Mouse (Mus musculus): ENCODE measurements around the gene Spata20. TPM values are rescaled to one million over a fixed set of nuclear protein-coding genes. Genes with fewer than 3 reads are reported as not detected.

The Spata20 gene
- polyA plus RNA-seq, 1 experiment from 2014 or later, result 0.37 TPM

GRCm38 (mm10) chr11:94484636-94485035 is 1.3 kb downstream of the Spata20 start:
- 85% methylated on average over 9 of the region's 9 CpGs for WGBS
- Histone ChIP-seq H3K4me2 (replicated peaks; ENCODE audit: low read depth, low read length) (no peak overlapping the region), H3K4me3 (ENCODE audit: low read length) (no peak overlapping the region), H3K9ac (replicated peaks; ENCODE audit: low read length) (no peak overlapping the region), H3K27ac (ENCODE audit: low read length) (no peak overlapping the region), H3K9me3 (ENCODE audit: low read length) (no peaks in the 10 kb centered on the region), H3K4me1 (ENCODE audit: insufficient read depth, low read length) (peaks cover 5% of the 10 kb centered on the region), H3K27me3 (ENCODE audit: insufficient read depth, low read length) (no peaks in the 10 kb centered on the region; the same call in 1 of the 2 replicates), H3K36me3 (ENCODE audit: insufficient read depth, low read length) (no peaks in the 10 kb centered on the region)
- ATAC-seq (ENCODE audit: low FRiP score, low TSS enrichment), result no peak

GRCm38 (mm10) chr11:94483921-94484320 is 2.1 kb downstream of the Spata20 start:
- 66% methylated on average over 14 of the region's 14 CpGs for WGBS
- ATAC-seq (ENCODE audit: low FRiP score, low TSS enrichment), result no peak
- Histone ChIP-seq H3K27ac (ENCODE audit: low read length) (no peak overlapping the region), H3K9ac (replicated peaks; ENCODE audit: low read length) (no peak overlapping the region), H3K9me3 (ENCODE audit: low read length) (no peaks in the 10 kb centered on the region), H3K4me1 (ENCODE audit: insufficient read depth, low read length) (no peaks in the 10 kb centered on the region), H3K4me2 (replicated peaks; ENCODE audit: low read depth, low read length) (no peak overlapping the region), H3K4me3 (ENCODE audit: low read length) (no peak overlapping the region), H3K27me3 (ENCODE audit: insufficient read depth, low read length) (no peaks in the 10 kb centered on the region; the same call in 1 of the 2 replicates), H3K36me3 (ENCODE audit: insufficient read depth, low read length) (no peaks in the 10 kb centered on the region)

- peak; percentile 10; the same call in 1 of the 2 replicates for ATAC-seq (ENCODE audit: low FRiP score, low TSS enrichment)
- Histone ChIP-seq H3K9ac (replicated peaks; ENCODE audit: low read length) (no peak overlapping the region), H3K9me3 (ENCODE audit: low read length) (no peaks in the 10 kb centered on the region), H3K4me1 (ENCODE audit: insufficient read depth, low read length) (no peaks in the 10 kb centered on the region), H3K4me2 (replicated peaks; ENCODE audit: low read depth, low read length) (no peak overlapping the region), H3K4me3 (ENCODE audit: low read length) (no peak overlapping the region), H3K27me3 (ENCODE audit: insufficient read depth, low read length) (no peaks in the 10 kb centered on the region; the same call in 1 of the 2 replicates), H3K36me3 (ENCODE audit: insufficient read depth, low read length) (no peaks in the 10 kb centered on the region), H3K27ac (ENCODE audit: low read length) (no peak overlapping the region)
- 76% methylated on average over 11 of the region's 11 CpGs for whole genome bisulfite sequencing
Observed at GRCm38 (mm10) chr11:94483436-94483835, 2.5 kb downstream of the Spata20 start.

GRCm38 (mm10) chr11:94482738-94483137 is 3.2 kb downstream of the Spata20 start:
- Histone ChIP-seq H3K4me1 (ENCODE audit: insufficient read depth, low read length) (no peaks in the 10 kb centered on the region), H3K27me3 (ENCODE audit: insufficient read depth, low read length) (peaks cover 2% of the 10 kb centered on the region), H3K4me3 (ENCODE audit: low read length) (no peak overlapping the region), H3K9ac (replicated peaks; ENCODE audit: low read length) (no peak overlapping the region), H3K9me3 (ENCODE audit: low read length) (no peaks in the 10 kb centered on the region), H3K27ac (ENCODE audit: low read length) (no peak overlapping the region), H3K36me3 (ENCODE audit: insufficient read depth, low read length) (no peaks in the 10 kb centered on the region), H3K4me2 (replicated peaks; ENCODE audit: low read depth, low read length) (no peak overlapping the region)
- 89% methylated on average over 11 of the region's 11 CpGs for WGBS
- ATAC-seq (ENCODE audit: low FRiP score, low TSS enrichment), result no peak

GRCm38 (mm10) chr11:94481963-94482362 is 4.0 kb downstream of the Spata20 start:
- no peak for ATAC-seq (ENCODE audit: low FRiP score, low TSS enrichment)
- no peak overlapping the region for H3K4me2 ChIP-seq (replicated peaks; ENCODE audit: low read depth, low read length)
- H3K36me3 ChIP-seq (ENCODE audit: insufficient read depth, low read length), result no peaks in the 10 kb centered on the region
- no peak overlapping the region for H3K9ac ChIP-seq (replicated peaks; ENCODE audit: low read length)
- no peak overlapping the region for H3K27ac ChIP-seq (ENCODE audit: low read length)
- H3K9me3 ChIP-seq (ENCODE audit: low read length), result no peaks in the 10 kb centered on the region
- no peak overlapping the region for H3K4me3 ChIP-seq (ENCODE audit: low read length)
- H3K27me3 ChIP-seq (ENCODE audit: insufficient read depth, low read length), result peaks cover 5% of the 10 kb centered on the region
- no peaks in the 10 kb centered on the region for H3K4me1 ChIP-seq (ENCODE audit: insufficient read depth, low read length)
- WGBS, result 95% methylated on average over 7 of the region's 7 CpGs

GRCm38 (mm10) chr11:94480382-94480781 is 5.6 kb downstream of the Spata20 start:
- 93% methylated on average over 9 of the region's 9 CpGs for WGBS
- H3K27ac ChIP-seq (ENCODE audit: low read length), result no peak overlapping the region
- H3K9ac ChIP-seq (replicated peaks; ENCODE audit: low read length), result no peak overlapping the region
- no peaks in the 10 kb centered on the region for H3K36me3 ChIP-seq (ENCODE audit: insufficient read depth, low read length)
- peaks cover 6% of the 10 kb centered on the region for H3K4me1 ChIP-seq (ENCODE audit: insufficient read depth, low read length)
- no peak overlapping the region for H3K4me3 ChIP-seq (ENCODE audit: low read length)
- no peak for ATAC-seq (ENCODE audit: low FRiP score, low TSS enrichment)
- H3K9me3 ChIP-seq (ENCODE audit: low read length), result no peaks in the 10 kb centered on the region
- H3K4me2 ChIP-seq (replicated peaks; ENCODE audit: low read depth, low read length), result no peak overlapping the region
- peaks cover 10% of the 10 kb centered on the region for H3K27me3 ChIP-seq (ENCODE audit: insufficient read depth, low read length)

GRCm38 (mm10) chr11:94477651-94478050 is 8.3 kb downstream of the Spata20 start:
- peaks cover 28% of the 10 kb centered on the region for H3K4me1 ChIP-seq (ENCODE audit: insufficient read depth, low read length)
- H3K9ac ChIP-seq (replicated peaks; ENCODE audit: low read length), result no peak overlapping the region
- H3K36me3 ChIP-seq (ENCODE audit: insufficient read depth, low read length), result no peaks in the 10 kb centered on the region
- H3K27me3 ChIP-seq (ENCODE audit: insufficient read depth, low read length), result peaks cover 21% of the 10 kb centered on the region
- H3K27ac ChIP-seq (ENCODE audit: low read length), result no peak overlapping the region
- H3K4me2 ChIP-seq (replicated peaks; ENCODE audit: low read depth, low read length), result no peak overlapping the region
- 79% methylated on average over 6 of the region's 6 CpGs for WGBS
- H3K4me3 ChIP-seq (ENCODE audit: low read length), result no peak overlapping the region
- ATAC-seq (ENCODE audit: low FRiP score, low TSS enrichment), result no peak
- H3K9me3 ChIP-seq (ENCODE audit: low read length), result no peaks in the 10 kb centered on the region

GRCm38 (mm10) chr11:94475722-94476121 is 10.3 kb downstream of the Spata20 start:
- no peak overlapping the region for H3K4me2 ChIP-seq (replicated peaks; ENCODE audit: low read depth, low read length)
- no peak overlapping the region for H3K4me3 ChIP-seq (ENCODE audit: low read length)
- H3K27ac ChIP-seq (ENCODE audit: low read length), result no peak overlapping the region
- no peaks in the 10 kb centered on the region for H3K9me3 ChIP-seq (ENCODE audit: low read length)
- no peak overlapping the region for H3K9ac ChIP-seq (replicated peaks; ENCODE audit: low read length)
- peaks cover 48% of the 10 kb centered on the region for H3K4me1 ChIP-seq (ENCODE audit: insufficient read depth, low read length)
- peaks cover 27% of the 10 kb centered on the region for H3K27me3 ChIP-seq (ENCODE audit: insufficient read depth, low read length)
- no peaks in the 10 kb centered on the region for H3K36me3 ChIP-seq (ENCODE audit: insufficient read depth, low read length)
- 16% methylated on average over 11 of the region's 11 CpGs for WGBS
- ATAC-seq (ENCODE audit: low FRiP score, low TSS enrichment), result no peak

GRCm38 (mm10) chr11:94474544-94474910 is 11.5 kb downstream of the Spata20 start:
- peak overlapping the region; percentile 98 for H3K4me2 ChIP-seq (replicated peaks; ENCODE audit: low read depth, low read length)
- H3K9ac ChIP-seq (replicated peaks; ENCODE audit: low read length), result no peak overlapping the region

GRCm38 (mm10) chr11:94473707-94474543 is 12.1 kb downstream of the Spata20 start, which contains the start of gene Cacna1g:
Gene Cacna1g (minus strand): TSS chr11:94474198.
- H3K9ac ChIP-seq (replicated peaks; ENCODE audit: low read length), result peak within 1 kb of the TSS; percentile 81
- H3K27me3 ChIP-seq (ENCODE audit: insufficient read depth, low read length), result peaks cover 27% of the 10 kb centered on the region
- H3K36me3 ChIP-seq (ENCODE audit: insufficient read depth, low read length), result no peaks in the 10 kb centered on the region
- H3K4me2 ChIP-seq (replicated peaks; ENCODE audit: low read depth, low read length), result peak within 1 kb of the TSS; percentile 98
- H3K4me1 ChIP-seq (ENCODE audit: insufficient read depth, low read length), result peaks cover 66% of the 10 kb centered on the region
- 0% methylated on average over 52 of the region's 71 CpGs for WGBS
- no peaks in the 10 kb centered on the region for H3K9me3 ChIP-seq (ENCODE audit: low read length)
- ATAC-seq (ENCODE audit: low FRiP score, low TSS enrichment), result peak; percentile 93
- peak within 1 kb of the TSS; percentile 84 for H3K27ac ChIP-seq (ENCODE audit: low read length)
- H3K4me3 ChIP-seq (ENCODE audit: low read length), result peak within 1 kb of the TSS; percentile 77

More at GRCm38 (mm10) chr11:94474544-94474910, 11.5 kb downstream of the Spata20 start:
- Histone ChIP-seq H3K27ac (ENCODE audit: low read length) (no peak overlapping the region), H3K36me3 (ENCODE audit: insufficient read depth, low read length) (no peaks in the 10 kb centered on the region), H3K4me3 (ENCODE audit: low read length) (peak overlapping the region; percentile 77), H3K27me3 (ENCODE audit: insufficient read depth, low read length) (peaks cover 27% of the 10 kb centered on the region), H3K9me3 (ENCODE audit: low read length) (no peaks in the 10 kb centered on the region), H3K4me1 (ENCODE audit: insufficient read depth, low read length) (peaks cover 60% of the 10 kb centered on the region)
- 2% methylated on average over 11 of the region's 11 CpGs for WGBS
- peak; percentile 5; the same call in 1 of the 2 replicates for ATAC-seq (ENCODE audit: low FRiP score, low TSS enrichment)
